Mouse (Mus musculus): Measurements from ENCODE around the gene Plekhh1. TPM values are rescaled to one million over a fixed set of nuclear protein-coding genes. Genes with fewer than 3 reads are reported as not detected.

Plekhh1 gene
- polyA plus RNA-seq, 1 experiment from 2014 or later: 4.9 TPM

- H3K4me3 ChIP-seq (replicated peaks): peak within 1 kb of the TSS; percentile 95
- H3K36me3 ChIP-seq: no peaks in the 10 kb centered on the region; the same call in 1 of the 2 replicates
- peak; percentile 95 for ATAC-seq (ENCODE audit: insufficient read depth, low FRiP score, low read depth)
- no peaks in the 10 kb centered on the region for H3K27me3 ChIP-seq (replicated peaks)
- H3K4me1 ChIP-seq: no peaks in the 10 kb centered on the region
- H3K4me2 ChIP-seq: peak within 1 kb of the TSS; percentile 67
- no peaks in the 10 kb centered on the region for H3K9me3 ChIP-seq
- H3K27ac ChIP-seq: no peak within 1 kb of the TSS
- peak within 1 kb of the TSS; percentile 83 for H3K9ac ChIP-seq
- under 1% methylated on average over 53 of the region's 53 CpGs for WGBS
Measured at GRCm38 (mm10) chr12:79089182-79089812, 60.3 kb downstream of the Plekhh1 start, which contains the start of gene Pigh. Gene Pigh, minus strand, starts transcription at chr12:79089651.

GRCm38 (mm10) chr12:79092569-79092968 lies 63.6 kb downstream of the Plekhh1 start:
- Histone ChIP-seq H3K27me3 (replicated peaks) (no peaks in the 10 kb centered on the region), H3K4me2 (no peak overlapping the region), H3K36me3 (no peaks in the 10 kb centered on the region), H3K9me3 (no peaks in the 10 kb centered on the region), H3K4me3 (replicated peaks) (no peak overlapping the region), H3K9ac (no peak overlapping the region), H3K4me1 (no peaks in the 10 kb centered on the region), H3K27ac (peak overlapping the region; percentile 40; the same call in 1 of the 2 replicates)
- peak; percentile 28; the same call in 1 of the 2 replicates for ATAC-seq (ENCODE audit: insufficient read depth, low FRiP score, low read depth)
- 41% methylated on average over 4 of the region's 4 CpGs for WGBS

DNA sequence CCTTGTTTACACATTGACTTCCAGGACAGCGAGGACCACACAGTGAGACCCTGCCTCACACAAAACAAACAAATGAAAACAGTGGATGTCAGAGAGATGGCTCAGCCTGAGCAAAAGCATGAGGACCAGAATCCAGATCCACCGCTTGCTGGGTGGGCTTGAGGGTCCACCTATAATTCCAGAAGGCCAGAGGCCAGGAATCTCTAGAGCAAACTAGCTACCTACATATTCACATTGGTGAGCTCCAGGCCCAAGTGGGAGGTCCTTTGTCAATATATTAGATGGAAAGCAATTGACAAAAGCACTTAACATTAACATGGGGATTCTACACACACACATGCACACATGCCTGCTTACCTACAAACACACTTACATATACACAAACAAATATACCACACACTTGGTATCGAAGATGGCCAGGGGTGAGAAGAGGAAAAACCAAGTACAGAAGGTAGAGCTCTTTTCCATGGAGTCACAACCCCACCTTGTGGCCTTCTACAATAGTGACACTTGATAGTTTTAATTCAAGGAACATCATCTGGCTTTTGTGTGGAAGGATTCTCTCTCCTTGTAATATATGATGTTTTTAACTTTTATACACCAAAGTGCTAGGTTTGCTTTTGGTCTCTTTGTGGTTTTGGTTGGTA lies 68.3 kb downstream of the Plekhh1 start:
- H3K36me3 ChIP-seq: no peaks in the 10 kb centered on the region
- no peak for ATAC-seq (ENCODE audit: insufficient read depth, low FRiP score, low read depth)
- H3K27me3 ChIP-seq (replicated peaks): no peaks in the 10 kb centered on the region
- no peak overlapping the region for H3K9ac ChIP-seq
- no peaks in the 10 kb centered on the region for H3K9me3 ChIP-seq
- WGBS: 36% methylated on average over 3 of the region's 3 CpGs
- H3K4me1 ChIP-seq: no peaks in the 10 kb centered on the region
- H3K4me2 ChIP-seq: no peak overlapping the region
- H3K27ac ChIP-seq: no peak overlapping the region
- H3K4me3 ChIP-seq (replicated peaks): no peak overlapping the region

DNA sequence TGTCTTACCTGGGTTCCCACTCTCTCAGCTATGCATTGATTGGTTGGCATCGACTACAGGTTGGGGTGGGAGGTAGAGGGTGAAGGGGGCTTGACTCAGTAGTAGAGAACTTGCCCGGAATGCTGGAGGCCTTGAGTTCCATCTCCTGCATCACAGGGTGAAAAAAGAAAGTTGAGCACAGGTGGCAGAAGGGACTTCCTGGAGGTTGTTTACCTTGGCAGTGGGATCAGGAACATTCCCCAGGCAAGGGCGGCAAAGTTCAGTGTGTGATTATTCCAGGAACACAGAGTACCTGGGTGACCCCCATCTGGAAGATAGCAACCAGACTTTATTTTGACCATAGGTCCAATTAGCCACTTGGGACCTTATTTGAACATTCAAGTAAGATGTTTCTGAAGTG lies 74.8 kb downstream of the Plekhh1 start:
- Histone ChIP-seq H3K4me3 (replicated peaks) (no peak overlapping the region), H3K4me2 (no peak overlapping the region), H3K4me1 (no peaks in the 10 kb centered on the region), H3K9me3 (no peaks in the 10 kb centered on the region), H3K9ac (no peak overlapping the region), H3K36me3 (no peaks in the 10 kb centered on the region), H3K27ac (peak overlapping the region; percentile 16; the same call in 1 of the 2 replicates), H3K27me3 (replicated peaks) (no peaks in the 10 kb centered on the region)
- ATAC-seq (ENCODE audit: insufficient read depth, low FRiP score, low read depth): peak; percentile 70; the same call in 1 of the 2 replicates
- 63% methylated on average over 3 of the region's 3 CpGs for whole genome bisulfite sequencing

DNA sequence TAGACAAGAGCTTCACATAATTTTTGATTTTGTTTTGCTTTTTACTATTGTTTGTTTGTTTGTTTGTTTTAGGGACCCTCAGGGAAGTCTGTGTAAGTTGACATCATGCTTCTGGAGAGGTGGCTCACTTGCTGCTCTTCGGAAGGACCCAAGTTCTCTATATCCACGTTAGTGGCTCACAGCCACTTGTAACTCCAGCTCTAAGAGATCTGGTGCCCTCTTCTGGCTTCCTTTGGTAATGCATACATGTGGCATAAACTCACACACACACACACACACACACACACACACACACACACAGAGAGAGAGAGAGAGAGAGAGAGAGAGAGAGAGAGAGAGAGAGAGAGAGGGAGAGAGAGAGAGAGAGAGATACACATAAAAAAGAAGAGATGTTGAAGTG lies 75.6 kb downstream of the Plekhh1 start:
- Histone ChIP-seq H3K4me3 (replicated peaks) (no peak overlapping the region), H3K9me3 (no peaks in the 10 kb centered on the region), H3K4me1 (no peaks in the 10 kb centered on the region), H3K27me3 (replicated peaks) (no peaks in the 10 kb centered on the region), H3K9ac (no peak overlapping the region), H3K36me3 (no peaks in the 10 kb centered on the region), H3K27ac (peak overlapping the region; percentile 16; the same call in 1 of the 2 replicates), H3K4me2 (no peak overlapping the region)
- ATAC-seq (ENCODE audit: insufficient read depth, low FRiP score, low read depth): no peak
- WGBS: 75% methylated on average over 2 of the region's 2 CpGs

DNA sequence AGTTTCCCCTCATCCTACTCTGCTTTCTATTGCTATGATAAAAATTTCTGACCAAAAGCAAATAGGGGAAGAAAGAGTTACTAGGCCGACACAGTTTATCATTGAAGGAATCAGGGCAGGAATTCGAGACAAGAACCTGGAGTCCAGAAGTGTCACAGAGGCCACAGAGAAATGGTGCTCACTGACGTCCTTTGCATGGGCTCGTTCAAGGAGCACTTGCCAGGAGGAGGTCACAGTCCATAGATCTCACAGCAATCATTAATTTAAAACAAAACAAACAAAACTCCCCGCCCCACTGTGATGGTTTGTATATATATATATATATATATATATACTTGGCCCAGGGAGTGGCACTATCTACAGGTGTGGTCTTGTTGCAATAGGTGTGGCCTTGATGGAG lies 76.3 kb downstream of the Plekhh1 start:
- no peak overlapping the region for H3K9ac ChIP-seq
- H3K9me3 ChIP-seq: no peaks in the 10 kb centered on the region
- no peaks in the 10 kb centered on the region for H3K36me3 ChIP-seq
- H3K27ac ChIP-seq: no peak overlapping the region
- H3K4me1 ChIP-seq: no peaks in the 10 kb centered on the region
- WGBS: 68% methylated on average over 5 of the region's 5 CpGs
- ATAC-seq (ENCODE audit: insufficient read depth, low FRiP score, low read depth): no peak
- no peak overlapping the region for H3K4me2 ChIP-seq
- H3K27me3 ChIP-seq (replicated peaks): no peaks in the 10 kb centered on the region
- no peak overlapping the region for H3K4me3 ChIP-seq (replicated peaks)

- H3K9ac ChIP-seq: no peak overlapping the region
- no peaks in the 10 kb centered on the region for H3K9me3 ChIP-seq
- H3K27ac ChIP-seq: no peak overlapping the region
- H3K4me2 ChIP-seq: no peak overlapping the region
- H3K4me3 ChIP-seq (replicated peaks): no peak overlapping the region
- H3K36me3 ChIP-seq: no peaks in the 10 kb centered on the region
- no peaks in the 10 kb centered on the region for H3K4me1 ChIP-seq
- WGBS: 83% methylated on average over 4 of the region's 4 CpGs
- no peaks in the 10 kb centered on the region for H3K27me3 ChIP-seq (replicated peaks)
- no peak for ATAC-seq (ENCODE audit: insufficient read depth, low FRiP score, low read depth)
Measured at GRCm38 (mm10) chr12:79118991-79119390, 90.0 kb downstream of the Plekhh1 start.

DNA sequence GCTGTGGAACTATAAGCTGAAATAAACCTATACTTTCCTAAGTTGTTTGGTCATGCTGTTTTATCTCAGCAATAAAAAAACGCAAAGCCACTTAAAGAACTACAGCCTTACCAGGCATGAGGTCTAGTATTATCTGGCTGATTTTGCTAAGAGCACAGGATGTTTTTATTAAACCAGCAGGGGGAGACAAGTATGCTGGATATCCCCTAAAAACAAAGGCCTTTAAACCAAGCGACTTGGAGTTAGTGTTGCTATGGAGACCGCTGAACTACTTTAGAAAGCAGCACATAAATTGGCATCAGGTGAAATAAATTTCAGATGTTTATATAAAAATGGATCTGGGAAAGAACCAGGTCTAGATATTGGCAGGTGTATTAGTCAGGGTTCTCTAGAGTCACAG lies 93.9 kb downstream of the Plekhh1 start:
- H3K4me2 ChIP-seq: no peak overlapping the region
- H3K4me1 ChIP-seq: no peaks in the 10 kb centered on the region
- no peaks in the 10 kb centered on the region for H3K36me3 ChIP-seq
- no peak overlapping the region for H3K27ac ChIP-seq
- H3K4me3 ChIP-seq (replicated peaks): no peak overlapping the region
- WGBS: 37% methylated on average over 3 of the region's 3 CpGs
- no peak for ATAC-seq (ENCODE audit: insufficient read depth, low FRiP score, low read depth)
- no peaks in the 10 kb centered on the region for H3K27me3 ChIP-seq (replicated peaks)
- no peak overlapping the region for H3K9ac ChIP-seq
- no peaks in the 10 kb centered on the region for H3K9me3 ChIP-seq

GRCm38 (mm10) chr12:79130299-79131177 lies 101.6 kb downstream of the Plekhh1 start, which contains the start of gene Arg2:
Gene Arg2, plus strand, starts transcription at chr12:79130777.
- H3K27me3 ChIP-seq (replicated peaks): peaks cover 32% of the 10 kb centered on the region
- ATAC-seq (ENCODE audit: insufficient read depth, low FRiP score, low read depth): peak; percentile 85
- H3K9ac ChIP-seq: peak within 1 kb of the TSS; percentile 25; the same call in 1 of the 2 replicates
- peak within 1 kb of the TSS; percentile 95 for H3K4me2 ChIP-seq
- H3K4me3 ChIP-seq (replicated peaks): peak within 1 kb of the TSS; percentile 45
- H3K4me1 ChIP-seq: peaks cover 12% of the 10 kb centered on the region
- WGBS: 0% methylated on average over 46 of the region's 47 CpGs
- no peak within 1 kb of the TSS for H3K27ac ChIP-seq
- no peaks in the 10 kb centered on the region for H3K9me3 ChIP-seq
- H3K36me3 ChIP-seq: no peaks in the 10 kb centered on the region
